Mouse (Mus musculus) intestine, embryonic 15.5 days (tissue): ENCODE results near the gene Slc47a1. TPM values are rescaled to one million over a fixed set of nuclear protein-coding genes. Genes with fewer than 3 reads are reported as not detected.

Source experiments
- ATAC-seq: fragments of 200-750 bp; cut with Nextera tagmentation; 2 replicates; pipeline ENCODE4 v1.8.0; 2017; ENCODE audit warnings: moderate TSS enrichment, moderate library complexity
- H3K27ac ChIP-seq: fragments of 300-500 bp; sonication (generic); 2 replicates; pipeline ENCODE4 v1.5.1; 2015; ENCODE audit warnings: mild to moderate bottlenecking, inconsistent platforms
- H3K27me3 ChIP-seq: fragments of 300-500 bp; sonication (generic); replicated peaks from 2 replicates; pipeline ENCODE4 v1.6.1; 2015; ENCODE audit warnings: inconsistent platforms
- H3K36me3 ChIP-seq: fragments of 300-500 bp; sonication (generic); 2 replicates; pipeline ENCODE4 v1.6.1; 2015; ENCODE audit warnings: inconsistent platforms
- H3K4me1 ChIP-seq: fragments of 300-500 bp; sonication (generic); replicated peaks from 2 replicates; pipeline ENCODE4 v1.6.1; 2015; ENCODE audit warnings: inconsistent platforms
- H3K4me2 ChIP-seq: fragments of 300-500 bp; sonication (generic); replicated peaks from 2 replicates; pipeline ENCODE4 v1.6.1; 2015; ENCODE audit warnings: mild to moderate bottlenecking, inconsistent platforms
- H3K4me3 ChIP-seq: fragments of 300-500 bp; sonication (generic); replicated peaks from 2 replicates; pipeline ENCODE4 v1.5.1; 2015; ENCODE audit warnings: inconsistent platforms
- H3K9ac ChIP-seq: fragments of 300-500 bp; sonication (generic); 2 replicates; pipeline ENCODE4 v1.6.1; 2015; ENCODE audit warnings: inconsistent platforms
- H3K9me3 ChIP-seq: fragments of 300-500 bp; sonication (generic); 2 replicates; pipeline ENCODE4 v1.6.1; 2016; ENCODE audit warnings: inconsistent platforms
- WGBS: fragments of 180-500 bp; shearing (Covaris S2); methylation state at CpG from one replicate; pipeline ENCODE4 v1.1.7; 2015; 5-methylcytosine and 5-hydroxymethylcytosine counted together
- polyA plus RNA-seq: library from polyadenylated mRNA; unstranded; fragments of >200 nt; fragmentation: Nextera tagmentation; extraction: Ambion mirVana; gene quantifications from 2 replicates; pipeline ENCODE4 v1.2.1, GENCODE M21; 2015

The Slc47a1 gene
- polyA plus RNA-seq, 1 experiment from 2014 or later = 4.8 TPM

DNA sequence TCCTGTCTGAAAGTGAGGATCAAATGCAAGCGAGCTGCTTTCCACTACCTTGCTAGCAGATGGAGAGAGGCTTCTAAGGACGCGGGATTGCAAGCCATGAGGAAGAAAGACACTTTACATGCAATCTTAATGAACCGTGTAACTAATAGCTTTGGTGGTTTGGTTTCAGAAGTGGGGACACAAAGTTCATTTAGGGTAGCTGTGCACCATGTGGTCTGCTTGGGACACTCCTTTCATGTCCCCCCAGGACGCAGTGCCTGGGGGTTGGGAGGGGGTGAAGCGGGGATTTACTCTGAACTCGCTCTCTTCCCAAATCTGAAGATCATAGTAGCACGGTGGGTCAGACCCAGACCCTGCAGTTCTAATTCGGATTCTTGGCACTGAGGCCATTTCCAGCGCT, 36.2 kb downstream of the Slc47a1 start:
- peak overlapping the region; percentile 84 for H3K4me2 ChIP-seq
- peaks cover 7% of the 10 kb centered on the region; the same call in 1 of the 2 replicates for H3K4me1 ChIP-seq
- H3K9ac ChIP-seq = no peak overlapping the region
- H3K27me3 ChIP-seq = peaks cover 13% of the 10 kb centered on the region
- WGBS = 22% methylated on average over 10 of the region's 10 CpGs
- no peaks in the 10 kb centered on the region for H3K36me3 ChIP-seq
- H3K4me3 ChIP-seq = peak overlapping the region; percentile 40; the same call in 1 of the 2 replicates
- no peak for ATAC-seq
- no peak overlapping the region for H3K27ac ChIP-seq
- no peaks in the 10 kb centered on the region for H3K9me3 ChIP-seq

DNA sequence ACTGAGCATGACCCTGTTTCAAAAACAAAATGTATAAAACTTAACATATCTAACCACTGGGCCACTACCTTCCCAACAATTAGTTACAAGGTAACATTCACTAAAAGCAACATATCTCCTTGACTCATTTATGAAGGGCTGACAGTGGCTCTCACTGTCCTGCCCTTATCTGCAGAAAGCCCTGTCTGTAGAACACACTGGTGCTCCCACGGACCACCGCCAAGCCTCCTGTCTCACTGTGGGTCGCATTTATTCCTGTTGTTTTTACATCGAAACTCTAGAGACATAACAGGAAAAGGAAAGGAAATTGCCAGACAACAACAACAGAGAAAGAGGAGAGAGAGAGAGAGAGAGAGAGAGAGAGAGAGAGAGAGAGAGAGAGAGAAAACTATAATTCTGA, 36.9 kb downstream of the Slc47a1 start:
- H3K9me3 ChIP-seq = no peaks in the 10 kb centered on the region
- peaks cover 13% of the 10 kb centered on the region for H3K27me3 ChIP-seq
- ATAC-seq = no peak
- H3K27ac ChIP-seq = no peak overlapping the region
- H3K4me1 ChIP-seq = peaks cover 7% of the 10 kb centered on the region; the same call in 1 of the 2 replicates
- no peak overlapping the region for H3K4me2 ChIP-seq
- H3K36me3 ChIP-seq = no peaks in the 10 kb centered on the region
- H3K9ac ChIP-seq = no peak overlapping the region
- WGBS = 82% methylated on average over 4 of the region's 4 CpGs
- H3K4me3 ChIP-seq = no peak overlapping the region

- Histone ChIP-seq H3K4me1 (peaks cover 7% of the 10 kb centered on the region; the same call in 1 of the 2 replicates), H3K9ac (no peak overlapping the region), H3K4me3 (no peak overlapping the region), H3K9me3 (no peaks in the 10 kb centered on the region), H3K27me3 (peaks cover 13% of the 10 kb centered on the region), H3K27ac (no peak overlapping the region), H3K4me2 (no peak overlapping the region), H3K36me3 (no peaks in the 10 kb centered on the region)
- ATAC-seq = no peak
- whole genome bisulfite sequencing = 80% methylated on average over 4 of the region's 4 CpGs
These were observed 37.8 kb downstream of the Slc47a1 start for GRCm38 (mm10) chr11:61340374-61340773.

DNA sequence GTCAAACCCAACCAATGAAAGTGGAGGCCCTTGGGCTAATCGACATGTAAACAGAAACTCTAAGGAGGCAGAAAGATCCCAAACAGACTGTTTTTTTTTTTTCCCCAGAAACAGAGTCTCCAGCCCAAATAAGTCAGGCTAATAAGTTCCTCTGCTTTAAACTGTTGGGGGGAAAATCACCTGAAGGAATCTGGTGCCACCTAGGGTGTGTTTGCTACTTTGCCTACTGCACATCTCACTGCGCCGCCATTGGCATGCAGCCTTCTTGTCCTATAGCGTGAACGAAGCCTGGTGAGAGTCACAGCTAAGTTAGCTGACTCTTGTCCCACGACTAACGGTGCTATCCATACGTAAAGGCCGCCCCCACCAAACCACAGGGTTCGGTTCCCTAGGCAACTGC, 40.6 kb downstream of the Slc47a1 start:
- H3K9me3 ChIP-seq = no peaks in the 10 kb centered on the region
- WGBS = 70% methylated on average over 10 of the region's 10 CpGs
- H3K27me3 ChIP-seq = peaks cover 9% of the 10 kb centered on the region
- H3K4me3 ChIP-seq = no peak overlapping the region
- H3K4me2 ChIP-seq = no peak overlapping the region
- ATAC-seq = no peak
- no peaks in the 10 kb centered on the region for H3K36me3 ChIP-seq
- H3K9ac ChIP-seq = no peak overlapping the region
- no peak overlapping the region for H3K27ac ChIP-seq
- peaks cover 4% of the 10 kb centered on the region; the same call in 1 of the 2 replicates for H3K4me1 ChIP-seq

- Histone ChIP-seq H3K9ac (no peak overlapping the region), H3K9me3 (no peaks in the 10 kb centered on the region), H3K27me3 (no peaks in the 10 kb centered on the region), H3K4me1 (no peaks in the 10 kb centered on the region), H3K4me3 (no peak overlapping the region), H3K36me3 (no peaks in the 10 kb centered on the region), H3K4me2 (no peak overlapping the region), H3K27ac (no peak overlapping the region)
- ATAC-seq = no peak
- 69% methylated on average over 10 of the region's 10 CpGs for WGBS
These were observed 57.0 kb downstream of the Slc47a1 start for GRCm38 (mm10) chr11:61320904-61321687.

- Histone ChIP-seq H3K4me3 (no peak overlapping the region), H3K4me2 (no peak overlapping the region), H3K9me3 (no peaks in the 10 kb centered on the region), H3K36me3 (no peaks in the 10 kb centered on the region), H3K27me3 (no peaks in the 10 kb centered on the region), H3K4me1 (no peaks in the 10 kb centered on the region), H3K27ac (no peak overlapping the region), H3K9ac (no peak overlapping the region)
- WGBS = 63% methylated on average over 3 of the region's 3 CpGs
- no peak for ATAC-seq
These were observed 58.1 kb downstream of the Slc47a1 start for GRCm38 (mm10) chr11:61319923-61320567.

- ATAC-seq = peak; percentile 55; the same call in 1 of the 2 replicates
- H3K9me3 ChIP-seq = no peaks in the 10 kb centered on the region
- H3K4me1 ChIP-seq = no peaks in the 10 kb centered on the region
- H3K4me3 ChIP-seq = no peak overlapping the region
- H3K9ac ChIP-seq = no peak overlapping the region
- no peaks in the 10 kb centered on the region for H3K36me3 ChIP-seq
- H3K27me3 ChIP-seq = no peaks in the 10 kb centered on the region
- no peak overlapping the region for H3K27ac ChIP-seq
- no peak overlapping the region for H3K4me2 ChIP-seq
- 48% methylated on average over 12 of the region's 12 CpGs for WGBS
These were observed 58.8 kb downstream of the Slc47a1 start for GRCm38 (mm10) chr11:61319233-61319922.

DNA sequence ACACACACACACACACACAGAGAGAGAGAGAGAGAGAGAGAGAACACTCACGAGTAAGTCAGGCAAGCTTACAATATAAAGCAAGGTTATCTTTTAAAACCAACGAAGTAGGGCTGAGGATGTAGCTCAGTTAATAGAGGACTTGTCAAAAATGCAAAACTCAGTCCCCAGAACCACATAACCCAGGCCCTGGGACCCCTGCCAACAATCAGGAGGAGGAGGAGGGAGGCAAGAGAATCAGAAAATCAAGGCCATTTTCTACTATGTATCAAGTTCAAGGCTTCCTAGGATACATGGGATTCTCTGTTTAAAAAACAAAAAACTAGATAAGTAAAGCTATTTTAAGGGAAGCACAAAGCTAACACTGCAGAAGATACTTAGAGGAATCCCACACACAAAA, 61.3 kb downstream of the Slc47a1 start:
- Histone ChIP-seq H3K36me3 (no peaks in the 10 kb centered on the region), H3K4me1 (no peaks in the 10 kb centered on the region), H3K27me3 (no peaks in the 10 kb centered on the region), H3K4me2 (no peak overlapping the region), H3K9ac (no peak overlapping the region), H3K27ac (no peak overlapping the region), H3K4me3 (no peak overlapping the region), H3K9me3 (no peaks in the 10 kb centered on the region)
- WGBS = 33% methylated on average over 2 of the region's 2 CpGs
- no peak for ATAC-seq

GRCm38 (mm10) chr11:61310321-61310720, 67.8 kb downstream of the Slc47a1 start:
- ATAC-seq = no peak
- H3K9me3 ChIP-seq = no peaks in the 10 kb centered on the region
- H3K27me3 ChIP-seq = no peaks in the 10 kb centered on the region
- H3K9ac ChIP-seq = no peak overlapping the region
- no peak overlapping the region for H3K4me3 ChIP-seq
- no peaks in the 10 kb centered on the region for H3K4me1 ChIP-seq
- no peaks in the 10 kb centered on the region for H3K36me3 ChIP-seq
- H3K27ac ChIP-seq = no peak overlapping the region
- 60% methylated on average over 7 of the region's 7 CpGs for WGBS
- no peak overlapping the region for H3K4me2 ChIP-seq

DNA sequence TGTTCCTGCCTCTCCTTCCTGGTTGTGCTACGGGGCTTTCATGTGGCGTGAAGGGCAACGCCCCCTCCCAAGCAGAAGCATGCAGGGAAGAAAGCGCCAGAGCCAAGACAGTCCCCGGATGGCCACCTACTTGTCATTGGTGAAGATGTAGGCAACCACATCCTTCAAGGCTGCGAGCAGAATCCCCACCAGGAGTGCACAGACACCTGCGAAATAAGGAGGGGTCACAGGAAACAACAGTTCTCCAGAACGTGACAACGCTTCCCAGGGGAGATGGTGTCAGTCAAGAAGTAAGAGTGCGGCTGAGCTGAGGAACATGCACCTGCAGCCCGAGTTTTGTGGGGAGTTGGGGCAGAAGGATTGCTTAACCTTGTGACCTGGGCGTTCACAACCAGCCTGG, 68.3 kb downstream of the Slc47a1 start:
- Histone ChIP-seq H3K36me3 (no peaks in the 10 kb centered on the region), H3K4me2 (no peak overlapping the region), H3K4me3 (no peak overlapping the region), H3K9ac (no peak overlapping the region), H3K9me3 (no peaks in the 10 kb centered on the region), H3K4me1 (no peaks in the 10 kb centered on the region), H3K27ac (no peak overlapping the region), H3K27me3 (no peaks in the 10 kb centered on the region)
- 61% methylated on average over 12 of the region's 12 CpGs for WGBS
- no peak for ATAC-seq

DNA sequence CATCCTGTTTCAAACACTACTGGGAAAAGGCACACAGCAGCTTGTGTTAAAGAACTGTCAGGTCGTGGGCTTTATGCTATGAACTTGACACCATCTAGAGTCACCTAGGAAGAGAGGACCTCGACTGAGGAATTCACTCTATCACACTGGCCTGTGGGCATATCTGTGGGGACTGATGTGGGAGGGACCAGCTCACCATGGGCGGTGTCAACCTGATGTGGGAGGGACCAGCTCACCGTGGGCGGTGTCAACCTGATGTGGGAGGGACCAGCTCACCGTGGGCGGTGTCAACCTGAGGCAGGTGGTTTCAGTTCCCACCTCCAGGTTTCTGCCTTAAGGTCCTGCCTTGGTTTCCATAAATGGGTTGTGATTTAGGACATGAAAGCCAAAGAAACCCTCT, 70.3 kb downstream of the Slc47a1 start:
- 50% methylated on average over 7 of the region's 7 CpGs for WGBS
- Histone ChIP-seq H3K9me3 (no peaks in the 10 kb centered on the region), H3K4me3 (no peak overlapping the region), H3K27me3 (no peaks in the 10 kb centered on the region), H3K4me1 (no peaks in the 10 kb centered on the region), H3K4me2 (no peak overlapping the region), H3K9ac (no peak overlapping the region), H3K27ac (no peak overlapping the region), H3K36me3 (no peaks in the 10 kb centered on the region)
- ATAC-seq = no peak; the same call in 1 of the 2 replicates

GRCm38 (mm10) chr11:61305377-61305776, 72.8 kb downstream of the Slc47a1 start:
- no peak for ATAC-seq
- H3K4me1 ChIP-seq = peaks cover 6% of the 10 kb centered on the region
- WGBS = 78% methylated on average over 4 of the region's 4 CpGs
- no peak overlapping the region for H3K9ac ChIP-seq
- no peak overlapping the region for H3K27ac ChIP-seq
- H3K9me3 ChIP-seq = no peaks in the 10 kb centered on the region
- no peaks in the 10 kb centered on the region for H3K36me3 ChIP-seq
- H3K4me2 ChIP-seq = no peak overlapping the region
- no peaks in the 10 kb centered on the region for H3K27me3 ChIP-seq
- H3K4me3 ChIP-seq = no peak overlapping the region
